Comparison of ENCODE assay signal across 15 mouse cellular contexts in genomic region chrX:167131317-167131716, GRCm38 (mm10).
"Had no signal": no experiment of that assay in that cellular context is flagged by ENCODE, and none has a peak within 500 bp of the region (broad histone marks: within the 10 kb centered on the region; RNA-seq: fewer than 3 reads in every experiment).

No protein-coding gene starts in this region.

- H3K9ac ChIP-seq: neural tube, embryonic 15.5 days; stomach, embryonic 15.5 days had no signal

- H3K4me2 ChIP-seq: neural tube, embryonic 15.5 days; stomach, embryonic 15.5 days had no signal

- DNase-seq: retina, postnatal 1 day; right cerebral cortex, adult 18-20 months; right cerebral cortex, postnatal 14 days; right cerebral cortex, postnatal 25 days; right cerebral cortex, postnatal 4 days; spleen, adult 18-20 months; thymus, adult 18-20 months; thymus, adult 2 months; thymus, postnatal 14 days; thymus, postnatal 25 days; thymus, postnatal 36 days; thymus, postnatal 4 days had no signal

- H3K36me3 ChIP-seq: neural tube, embryonic 15.5 days; stomach, embryonic 15.5 days had no signal

- H3K4me3 ChIP-seq: neural tube, embryonic 15.5 days; stomach, embryonic 15.5 days had no signal

- H3K27ac ChIP-seq: neural tube, embryonic 15.5 days; stomach, embryonic 15.5 days; stomach, postnatal 0 days had no signal

- H3K4me1 ChIP-seq: neural tube, embryonic 15.5 days; stomach, embryonic 15.5 days had no signal

- H3K9me3 ChIP-seq: neural tube, embryonic 15.5 days; stomach, embryonic 15.5 days had no signal
